Mouse (Mus musculus) thymus, adult 2 months (tissue): ENCODE results near the gene Wasf3.

Experiments
- CTCF ChIP-seq: fragments of 200-500 bp; IDR thresholded peaks from 2 replicates; pipeline ENCODE4 v1.5.1; 2012; ENCODE audit warnings: mild to moderate bottlenecking, control low read depth, low read length, moderate library complexity, borderline replicate concordance; ENCODE audit not compliant: control insufficient read depth, poor library complexity, insufficient read depth; ENCODE audit errors: extremely low read depth
- POLR2A ChIP-seq: fragments of 200-500 bp; IDR thresholded peaks from 2 replicates; pipeline ENCODE4 v1.6.1; 2012; ENCODE audit warnings: mild to moderate bottlenecking, low read length, control low read depth, moderate library complexity; ENCODE audit not compliant: control insufficient read depth, poor library complexity, insufficient read depth; ENCODE audit errors: extremely low read depth

DNA sequence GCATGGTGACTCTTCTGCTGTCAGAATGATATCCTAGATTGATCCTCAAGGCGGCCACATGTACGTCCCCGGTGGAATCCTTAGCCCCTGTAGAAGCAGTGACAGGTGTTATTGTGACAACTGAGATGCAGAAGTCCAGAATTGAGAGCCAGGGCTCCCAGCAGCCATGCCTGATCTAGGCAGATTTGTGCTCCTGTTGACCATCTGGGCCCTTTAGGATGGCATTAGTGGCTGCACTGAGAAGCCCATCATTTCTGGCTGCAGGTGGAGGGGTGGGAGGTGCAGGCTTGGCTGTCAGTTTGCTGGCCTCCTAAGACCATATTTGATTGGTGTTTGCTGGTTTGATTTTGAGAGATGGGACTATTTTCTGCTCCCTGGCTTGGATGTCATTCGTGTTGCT is 40.9 kb downstream of the Wasf3 start:
- TF ChIP-seq POLR2A = no peak
- no peak for TF ChIP-seq CTCF
